Mouse (Mus musculus) heart, adult 2 months (tissue): ENCODE data around the gene Chchd10.

Source experiments
- CTCF ChIP-seq: fragments of 200-600 bp; IDR thresholded peaks from 2 replicates; pipeline ENCODE4 v1.8.1; 2022; ENCODE audit warnings: antibody characterized with exemption, mild to moderate bottlenecking, moderate library complexity
- EP300 ChIP-seq: fragments of 200-500 bp; IDR thresholded peaks from 2 replicates; pipeline ENCODE4 v1.6.1; 2011; ENCODE audit warnings: low read depth, low read length, control low read depth; ENCODE audit not compliant: insufficient read depth
- POLR2A ChIP-seq: fragments of 200-500 bp; IDR thresholded peaks from 2 replicates; pipeline ENCODE4 v1.6.1; 2011; ENCODE audit warnings: mild to moderate bottlenecking, low read depth, low read length, control low read depth; ENCODE audit not compliant: insufficient read depth

DNA sequence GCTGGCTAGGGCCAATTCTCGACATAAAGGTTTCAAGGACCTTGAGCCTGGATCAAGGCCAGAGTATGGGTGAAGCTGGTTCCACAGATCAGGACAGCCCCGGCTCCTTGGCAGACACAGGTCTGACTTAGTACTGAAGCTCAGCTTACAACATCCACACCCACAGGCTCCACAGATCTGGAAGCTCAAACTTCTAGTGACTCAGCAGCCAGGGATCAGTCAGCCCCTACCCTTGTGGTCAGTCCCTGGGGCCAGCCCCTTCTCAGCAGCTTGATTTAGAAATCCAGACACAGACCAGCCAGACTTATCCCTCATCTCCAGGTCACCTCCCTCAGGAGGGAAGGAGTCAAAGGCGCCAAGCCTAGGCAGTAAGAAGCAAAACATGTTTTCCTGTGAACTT is 34.1 kb upstream of the Chchd10 start:
- TF ChIP-seq CTCF: no peak
- TF ChIP-seq EP300: no peak
- no peak for TF ChIP-seq POLR2A
